Mouse (Mus musculus) liver, embryonic 16.5 days (tissue): ENCODE data around the gene Supt4a. TPM values are rescaled to one million over a fixed set of nuclear protein-coding genes. Genes with fewer than 3 reads are reported as not detected.
A peak's percentile ranks its signal among the peaks of the same experiment; 100 is the strongest.

Experiments used
- ATAC-seq: fragments of 200-750 bp; cut with Nextera tagmentation; 2 replicates; pipeline ENCODE4 v1.8.0; 2017; ENCODE audit warnings: low read depth, mild to moderate bottlenecking, moderate number of reproducible peaks, moderate library complexity
- H3K27ac ChIP-seq: fragments of 300-500 bp; sonication (generic); 2 replicates; pipeline ENCODE4 v1.5.1; 2014; ENCODE audit warnings: mild to moderate bottlenecking, low read length
- H3K27me3 ChIP-seq: fragments of 300-500 bp; sonication (generic); 2 replicates; pipeline ENCODE4 v1.6.1; 2014; ENCODE audit warnings: low read depth, low read length, mixed read lengths; ENCODE audit not compliant: control insufficient read depth, insufficient read depth
- H3K36me3 ChIP-seq: fragments of 300-500 bp; sonication (generic); 2 replicates; pipeline ENCODE4 v1.6.1; 2014; ENCODE audit warnings: mild to moderate bottlenecking; ENCODE audit not compliant: control insufficient read depth, insufficient read depth
- H3K4me1 ChIP-seq: fragments of 300-500 bp; sonication (generic); 2 replicates; pipeline ENCODE4 v1.6.1; 2014; ENCODE audit warnings: low read depth, low read length, mixed read lengths; ENCODE audit not compliant: control insufficient read depth
- H3K4me2 ChIP-seq: fragments of 300-500 bp; sonication (generic); 2 replicates; pipeline ENCODE4 v1.6.1; 2014; ENCODE audit warnings: low read depth, low read length, mixed read lengths
- H3K4me3 ChIP-seq: fragments of 300-500 bp; sonication (generic); 2 replicates; pipeline ENCODE4 v1.5.1; 2014; ENCODE audit warnings: low read depth, mild to moderate bottlenecking, low read length
- H3K9ac ChIP-seq: fragments of 300-500 bp; sonication (generic); 2 replicates; pipeline ENCODE4 v1.6.1; 2014; ENCODE audit warnings: low read depth, low read length
- H3K9me3 ChIP-seq: fragments of 300-500 bp; sonication (generic); replicated peaks from 2 replicates; pipeline ENCODE4 v1.6.1; 2016; ENCODE audit warnings: low read length; ENCODE audit not compliant: control insufficient read depth
- WGBS: fragments of 180-500 bp; shearing (Covaris S2); extraction: QIAGEN DNeasy Blood & Tissue Kit; methylation state at CpG from one replicate; pipeline ENCODE4 v1.1.7; 2014; ENCODE audit not compliant: insufficient replicate concordance; 5-methylcytosine and 5-hydroxymethylcytosine counted together
- polyA plus RNA-seq: library from polyadenylated mRNA; unstranded; fragments of >200 nt; fragmentation: Nextera tagmentation; extraction: Ambion mirVana; gene quantifications from 2 replicates; pipeline ENCODE4 v1.2.1, GENCODE M21; 2015

Supt4a gene
- 180 and 196 TPM in 2 replicates for polyA plus RNA-seq

DNA sequence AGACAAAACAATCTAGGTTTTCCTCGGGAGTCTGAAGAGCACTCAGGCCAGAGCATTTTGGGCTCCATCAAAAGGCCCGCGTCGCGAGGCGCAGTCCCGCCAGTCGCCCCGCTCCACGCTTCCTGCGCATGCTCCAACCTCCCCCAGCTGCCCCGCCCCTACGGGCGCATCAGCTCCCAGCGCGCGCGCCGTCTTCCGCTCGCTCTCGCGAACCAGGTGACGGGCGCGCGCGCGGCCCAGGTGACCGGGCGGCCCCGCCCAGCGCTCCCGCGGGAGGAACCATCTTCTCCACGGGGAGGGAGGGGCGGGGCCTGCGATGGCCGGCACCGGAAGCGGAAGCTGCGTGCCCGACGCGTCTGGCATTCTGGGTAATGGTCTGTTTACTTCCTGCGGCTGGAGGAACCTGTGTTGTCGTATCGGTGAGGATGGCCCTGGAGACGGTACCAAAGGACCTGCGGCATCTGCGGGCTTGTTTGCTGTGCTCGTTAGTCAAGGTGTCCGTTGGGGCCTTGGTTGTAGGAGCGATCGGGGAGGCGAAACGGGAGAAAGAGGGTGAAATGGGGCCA, at the start of gene Supt4a:
TSS of gene Supt4a (plus strand) at position 378 of the 566 bp plus-strand sequence.
- H3K9me3 ChIP-seq = no peaks in the 10 kb centered on the region
- peak within 1 kb of the TSS; percentile 86 for H3K9ac ChIP-seq
- no peaks in the 10 kb centered on the region for H3K27me3 ChIP-seq
- H3K4me1 ChIP-seq = peaks cover 48% of the 10 kb centered on the region
- peak within 1 kb of the TSS; percentile 74 for H3K4me3 ChIP-seq
- H3K4me2 ChIP-seq = peak within 1 kb of the TSS; percentile 98
- H3K27ac ChIP-seq = peak within 1 kb of the TSS; percentile 95
- ATAC-seq = peak; percentile 92
- under 1% methylated on average over 54 of the region's 57 CpGs for WGBS
- peaks cover 22% of the 10 kb centered on the region for H3K36me3 ChIP-seq

DNA sequence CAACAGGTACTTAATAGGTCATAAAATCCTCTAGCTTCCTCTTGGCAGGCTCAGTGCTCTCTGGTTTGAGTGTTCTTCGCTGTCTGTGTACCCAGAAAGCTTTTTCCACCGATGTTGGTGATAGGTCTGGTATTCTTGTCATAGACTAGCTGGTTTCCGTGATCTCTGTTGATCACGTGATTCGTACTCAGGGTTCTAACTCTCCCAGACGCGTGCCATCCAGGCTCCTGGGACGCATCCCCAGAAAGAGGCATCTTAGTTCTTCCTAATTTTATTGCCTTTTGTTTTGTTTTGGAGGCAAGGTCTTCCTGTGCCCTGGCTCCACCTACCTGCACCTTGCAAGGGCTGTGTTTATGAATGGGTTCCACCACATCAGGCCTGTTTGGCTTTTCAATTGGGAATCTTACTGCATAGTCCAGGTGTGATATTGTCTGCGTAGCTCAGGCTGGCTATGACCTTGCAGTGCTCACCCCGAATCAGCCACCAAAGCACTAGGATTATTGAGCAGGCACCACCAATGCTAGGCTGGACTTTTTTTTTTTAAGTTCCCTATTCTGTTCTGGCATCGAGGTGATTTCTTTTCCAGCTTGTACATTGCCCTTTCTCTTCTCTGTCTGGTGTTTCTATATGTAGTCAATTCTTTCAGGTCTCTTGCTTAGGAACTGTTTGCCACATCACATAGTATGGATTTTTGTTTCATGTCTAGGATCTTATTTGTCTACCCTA, 48.7 kb upstream of the Supt4a start:
- H3K4me3 ChIP-seq = no peak overlapping the region
- H3K9ac ChIP-seq = no peak overlapping the region
- H3K27ac ChIP-seq = 0 out of 2 replicates have a peak overlapping the region, but pooled peaks have one; percentile 4
- H3K36me3 ChIP-seq = no peaks in the 10 kb centered on the region
- no peaks in the 10 kb centered on the region for H3K9me3 ChIP-seq
- peaks cover 41% of the 10 kb centered on the region for H3K4me1 ChIP-seq
- no peaks in the 10 kb centered on the region for H3K27me3 ChIP-seq
- no peak for ATAC-seq
- WGBS = 65% methylated on average over 11 of the region's 11 CpGs
- 0 out of 2 replicates have a peak overlapping the region, but pooled peaks have one; percentile 2 for H3K4me2 ChIP-seq

DNA sequence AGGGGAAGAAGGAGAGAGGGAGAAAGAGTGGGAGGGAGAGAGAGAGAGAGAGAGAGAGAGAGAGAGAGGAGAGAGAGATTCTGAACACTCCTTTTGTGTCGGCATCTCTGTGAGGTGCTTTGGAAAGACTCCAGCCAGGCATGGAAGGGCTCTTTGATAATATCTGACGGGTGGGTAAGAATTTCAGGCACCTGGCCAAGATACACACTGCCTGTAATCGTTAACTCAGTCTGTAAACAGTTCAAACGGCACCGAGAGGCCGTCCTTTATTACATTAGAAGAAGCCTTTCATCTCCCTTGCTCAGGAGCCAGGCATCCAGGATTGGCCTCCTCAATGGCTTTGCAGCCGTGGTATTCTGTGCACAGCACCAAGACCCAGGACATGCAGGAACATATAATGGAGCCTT, 47.9 kb upstream of the Supt4a start:
- WGBS = 32% methylated on average over 7 of the region's 7 CpGs
- H3K4me1 ChIP-seq = peaks cover 41% of the 10 kb centered on the region
- H3K4me2 ChIP-seq = peak overlapping the region; percentile 58
- ATAC-seq = peak; percentile 76
- no peak overlapping the region for H3K4me3 ChIP-seq
- H3K9me3 ChIP-seq = no peaks in the 10 kb centered on the region
- peak overlapping the region; percentile 45; the same call in 1 of the 2 replicates for H3K9ac ChIP-seq
- no peaks in the 10 kb centered on the region for H3K27me3 ChIP-seq
- H3K36me3 ChIP-seq = no peaks in the 10 kb centered on the region
- peak overlapping the region; percentile 73 for H3K27ac ChIP-seq

DNA sequence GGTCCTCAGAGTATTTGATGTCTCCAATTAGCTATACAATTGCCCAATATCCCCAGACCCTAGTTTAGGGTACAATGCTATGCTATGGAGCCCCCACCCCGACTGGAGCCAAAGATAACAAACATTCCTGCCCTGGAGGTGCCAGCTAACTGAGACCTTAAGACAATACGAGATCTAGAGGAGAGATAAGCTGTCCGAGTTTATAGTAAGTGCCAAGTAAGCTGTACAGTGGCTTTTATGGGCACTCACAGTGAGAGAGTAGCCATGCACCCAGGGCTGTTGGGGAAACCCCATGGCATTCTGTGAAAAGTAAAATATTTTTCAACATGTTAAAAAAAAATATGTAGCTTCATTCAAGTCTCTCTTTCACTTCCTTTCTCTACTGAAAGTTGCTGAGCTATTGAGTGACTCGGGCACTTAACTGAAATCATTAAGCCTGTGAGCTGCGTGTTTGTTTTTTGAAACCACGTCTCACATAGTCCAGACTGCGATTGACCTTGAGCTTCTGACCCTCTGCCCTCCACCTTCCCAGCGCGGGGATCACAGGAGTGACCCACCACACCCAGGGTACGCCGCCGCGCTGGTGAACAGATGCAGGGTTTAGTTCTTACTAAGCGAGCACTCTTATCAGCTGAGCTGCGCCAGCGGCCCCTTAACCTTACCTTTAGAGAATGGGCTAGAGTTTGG, 47.2 kb upstream of the Supt4a start:
- Histone ChIP-seq H3K36me3 (no peaks in the 10 kb centered on the region), H3K4me3 (peak overlapping the region; percentile 46), H3K27ac (peak overlapping the region; percentile 73), H3K9ac (peak overlapping the region; percentile 45), H3K9me3 (no peaks in the 10 kb centered on the region), H3K4me1 (peaks cover 41% of the 10 kb centered on the region), H3K27me3 (no peaks in the 10 kb centered on the region), H3K4me2 (peak overlapping the region; percentile 58)
- ATAC-seq = peak; percentile 72
- 21% methylated on average over 16 of the region's 16 CpGs for WGBS

DNA sequence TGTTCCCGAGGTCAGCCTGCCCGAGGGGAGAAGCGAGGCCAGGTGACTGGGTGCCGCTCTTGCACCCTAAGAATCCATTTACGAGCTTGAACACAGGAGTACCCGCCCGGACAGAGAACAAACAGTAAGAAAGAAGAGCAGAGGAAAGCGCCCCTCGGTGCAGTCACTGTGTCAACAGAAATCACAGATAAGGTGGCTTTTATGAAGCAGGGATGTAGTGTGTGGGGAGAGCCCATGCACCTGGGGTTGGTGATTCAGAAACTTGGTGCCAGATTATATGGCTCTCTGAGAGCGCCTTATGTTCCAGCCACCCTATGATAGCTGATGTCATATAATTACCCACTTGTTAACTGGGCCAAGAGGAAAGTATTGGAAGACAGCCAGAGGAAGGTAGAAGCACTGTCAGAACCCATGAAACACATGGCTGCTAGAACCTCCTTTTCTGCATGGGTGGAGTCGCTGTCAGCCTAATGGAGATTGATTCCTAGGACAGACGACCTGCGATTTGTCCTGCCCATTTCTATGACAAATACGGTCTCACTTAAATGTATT, 40.1 kb upstream of the Supt4a start:
- 55% methylated on average over 14 of the region's 14 CpGs for WGBS
- Histone ChIP-seq H3K9ac (no peak overlapping the region), H3K4me2 (no peak overlapping the region), H3K9me3 (no peaks in the 10 kb centered on the region), H3K4me3 (no peak overlapping the region), H3K27ac (peak overlapping the region; percentile 26; the same call in 1 of the 2 replicates), H3K27me3 (no peaks in the 10 kb centered on the region), H3K4me1 (peaks cover 22% of the 10 kb centered on the region), H3K36me3 (no peaks in the 10 kb centered on the region)
- 0 out of 2 replicates have a peak, but pooled peaks have one; percentile 17 for ATAC-seq

DNA sequence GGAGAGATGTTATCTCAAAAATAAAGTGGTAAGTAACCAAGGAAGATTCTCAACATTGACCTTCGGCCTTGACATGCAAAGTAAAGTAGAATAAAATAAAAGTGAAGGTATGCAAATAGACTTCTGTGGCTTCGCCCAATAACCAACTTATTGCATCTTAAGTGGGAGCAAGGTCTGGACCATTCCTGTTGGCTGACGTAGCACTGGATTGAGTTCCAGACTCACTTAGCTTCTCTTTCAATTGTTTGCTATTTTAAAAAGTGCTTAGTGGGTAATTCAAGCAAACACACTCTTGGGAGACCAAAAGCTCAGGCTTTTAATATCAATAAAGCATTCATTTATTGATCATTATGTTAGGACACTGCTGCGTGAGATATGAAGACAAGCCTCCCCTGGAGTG, 39.2 kb upstream of the Supt4a start:
- Histone ChIP-seq H3K4me2 (no peak overlapping the region), H3K4me1 (peaks cover 23% of the 10 kb centered on the region)
- 76% methylated on average over 4 of the region's 4 CpGs for WGBS

DNA sequence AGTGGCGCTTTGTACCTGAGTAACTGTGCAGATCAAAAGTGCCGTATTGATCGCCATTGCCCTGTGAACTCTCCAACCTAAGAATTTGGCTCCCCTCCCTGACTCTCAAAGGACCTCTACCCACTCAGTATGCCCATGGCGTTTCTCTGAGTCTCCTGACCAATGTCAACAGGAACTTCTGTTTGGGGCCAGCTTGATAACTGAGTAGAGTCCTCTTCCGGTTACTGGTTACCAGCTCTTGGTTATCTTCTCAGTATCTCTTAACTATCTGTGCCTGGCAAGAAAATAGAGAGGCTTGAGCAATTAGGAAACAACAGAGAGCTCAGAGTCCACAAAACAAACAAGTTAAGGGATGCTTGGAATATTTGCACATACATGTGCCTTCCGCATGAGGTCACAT, 36.2 kb upstream of the Supt4a start:
- Histone ChIP-seq H3K4me1 (peaks cover 45% of the 10 kb centered on the region), H3K36me3 (no peaks in the 10 kb centered on the region), H3K4me3 (no peak overlapping the region), H3K9me3 (no peaks in the 10 kb centered on the region), H3K27me3 (no peaks in the 10 kb centered on the region), H3K27ac (peak overlapping the region; percentile 69), H3K9ac (no peak overlapping the region), H3K4me2 (no peak overlapping the region)
- ATAC-seq = peak; percentile 40; the same call in 1 of the 2 replicates
- 62% methylated on average over 6 of the region's 6 CpGs for WGBS

More for the DNA sequence above, 39.2 kb upstream of the Supt4a start:
- no peak for ATAC-seq
- Histone ChIP-seq H3K36me3 (no peaks in the 10 kb centered on the region), H3K27ac (no peak overlapping the region), H3K27me3 (no peaks in the 10 kb centered on the region), H3K9ac (no peak overlapping the region), H3K4me3 (no peak overlapping the region), H3K9me3 (no peaks in the 10 kb centered on the region)

DNA sequence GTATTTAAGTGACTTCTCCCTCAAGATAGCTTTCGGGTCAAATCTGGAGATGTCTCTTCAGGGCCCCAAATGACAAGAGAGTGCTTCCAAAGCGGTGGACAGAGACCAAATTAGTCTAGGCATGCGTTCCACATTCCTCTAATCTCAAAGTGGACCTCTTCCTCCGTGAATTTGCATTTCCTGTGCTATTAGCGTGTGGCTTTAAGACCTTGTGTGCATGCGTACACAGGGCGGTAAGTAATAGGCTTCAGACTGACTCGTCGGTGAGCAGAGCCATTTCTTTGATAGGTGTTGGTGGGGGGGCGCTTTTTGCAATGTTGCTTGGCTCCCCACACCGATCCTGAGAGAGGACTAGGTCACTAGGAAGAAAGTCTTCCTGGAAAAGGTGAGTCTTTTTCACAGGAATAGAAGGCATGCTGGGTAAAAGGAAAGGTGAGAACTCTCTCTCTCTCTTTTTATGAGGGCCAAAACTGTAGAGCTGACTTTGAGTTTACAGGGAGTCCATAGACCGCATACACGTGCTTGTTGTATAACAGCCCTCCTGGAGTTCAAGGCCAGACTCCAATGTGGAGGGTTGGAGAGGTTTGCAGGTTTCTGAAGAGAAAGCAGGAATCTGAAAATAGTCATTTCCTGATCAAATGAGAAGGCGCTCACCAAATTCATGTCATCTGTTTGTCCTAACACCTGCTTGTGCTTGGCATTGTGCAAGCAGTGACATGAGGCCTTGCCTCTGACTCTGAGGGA, 35.3 kb upstream of the Supt4a start:
- peaks cover 44% of the 10 kb centered on the region for H3K4me1 ChIP-seq
- H3K9ac ChIP-seq = no peak overlapping the region
- peak overlapping the region; percentile 35 for H3K27ac ChIP-seq
- H3K36me3 ChIP-seq = no peaks in the 10 kb centered on the region
- no peaks in the 10 kb centered on the region for H3K27me3 ChIP-seq
- no peaks in the 10 kb centered on the region for H3K9me3 ChIP-seq
- H3K4me3 ChIP-seq = no peak overlapping the region
- 0 out of 2 replicates have a peak overlapping the region, but pooled peaks have one; percentile 2 for H3K4me2 ChIP-seq
- 31% methylated on average over 14 of the region's 14 CpGs for WGBS
- ATAC-seq = no peak
